Mouse (Mus musculus): Measurements from ENCODE around the gene Bckdhb.

The Bckdhb gene

DNA sequence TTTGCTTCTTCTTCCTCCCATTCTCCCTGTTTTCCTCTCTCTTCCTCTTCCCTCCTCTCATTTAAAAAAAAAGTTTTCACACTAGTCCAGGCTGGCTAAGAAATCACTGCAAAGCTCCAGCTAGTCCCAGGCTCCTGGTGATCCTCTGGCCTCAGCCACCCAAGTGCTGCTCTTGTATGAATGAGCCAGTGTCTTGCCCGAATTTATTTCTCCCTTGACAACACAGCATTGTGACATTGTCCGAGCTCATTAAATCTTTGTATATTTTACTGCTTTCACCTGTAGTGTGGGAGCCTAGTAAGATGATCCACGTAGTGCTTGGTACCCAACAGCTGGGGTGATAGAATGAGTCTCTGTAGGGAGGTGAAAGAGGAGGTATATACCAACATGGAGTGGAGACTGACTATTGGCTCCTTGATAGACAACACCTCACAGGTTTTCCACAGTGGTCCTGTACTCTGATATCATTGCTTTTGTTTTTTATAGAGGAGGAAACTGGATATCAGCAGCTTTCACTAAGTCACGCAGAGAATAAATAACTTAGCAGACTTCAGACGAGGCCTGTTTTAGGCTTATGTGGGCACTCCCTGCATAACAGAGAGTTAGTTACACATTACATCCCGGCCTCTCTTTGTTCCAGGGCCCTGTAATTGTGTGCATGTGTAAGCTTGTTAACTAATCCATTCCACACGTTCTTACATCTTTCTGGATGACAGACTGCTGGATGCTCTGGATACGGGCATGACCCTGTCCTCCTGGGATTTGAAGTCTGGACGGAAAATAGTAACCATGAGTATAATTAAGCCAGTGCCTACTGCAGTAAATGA lies 15.8 kb downstream of the Bckdhb start:
- no peak overlapping the region for H3K4me3 ChIP-seq (replicated peaks; ENCODE audit: low read length)
- no peaks in the 10 kb centered on the region for H3K9me3 ChIP-seq (ENCODE audit: low read length)
- TF ChIP-seq NANOG (IDR thresholded peaks at IDR 0.05; ENCODE audit: borderline replicate concordance, low read length) (no peak), POU5F1 (IDR thresholded peaks at IDR 0.05; ENCODE audit: borderline replicate concordance, low read length) (no peak), CTCF (conservative IDR thresholded peaks at IDR 0.05; ENCODE audit: low read length) (no peak)
- H3K4me1 ChIP-seq (replicated peaks; ENCODE audit: low read depth, low read length): 0 out of 2 replicates have a peak, but pooled peaks cover 3% of the 10 kb centered on the region
- no peaks in the 10 kb centered on the region; the same call in 1 of the 2 replicates for H3K36me3 ChIP-seq (ENCODE audit: insufficient read depth, low read length)
- H3K27me3 ChIP-seq (ENCODE audit: insufficient read depth, low read length): no peaks in the 10 kb centered on the region

- H3K36me3 ChIP-seq (ENCODE audit: insufficient read depth, low read length): peaks cover 24% of the 10 kb centered on the region
Measured at GRCm38 (mm10) chr9:83951336-83951735, 26.4 kb downstream of the Bckdhb start.

GRCm38 (mm10) chr9:83956632-83957314 lies 31.8 kb downstream of the Bckdhb start:
- H3K27me3 ChIP-seq (ENCODE audit: insufficient read depth, low read length): no peaks in the 10 kb centered on the region
- TF ChIP-seq CTCF (conservative IDR thresholded peaks at IDR 0.05; ENCODE audit: low read length) (peak; percentile 86), POU5F1 (IDR thresholded peaks at IDR 0.05; ENCODE audit: borderline replicate concordance, low read length) (no peak), NANOG (IDR thresholded peaks at IDR 0.05; ENCODE audit: borderline replicate concordance, low read length) (no peak)
- H3K4me1 ChIP-seq (replicated peaks; ENCODE audit: low read depth, low read length): peaks cover 4% of the 10 kb centered on the region; the same call in 1 of the 2 replicates
- H3K9me3 ChIP-seq (ENCODE audit: low read length): no peaks in the 10 kb centered on the region
- H3K36me3 ChIP-seq (ENCODE audit: insufficient read depth, low read length): peaks cover 24% of the 10 kb centered on the region
- no peak overlapping the region for H3K4me3 ChIP-seq (replicated peaks; ENCODE audit: low read length)

More at GRCm38 (mm10) chr9:83951336-83951735, 26.4 kb downstream of the Bckdhb start:
- no peak for TF ChIP-seq POU5F1 (IDR thresholded peaks at IDR 0.05; ENCODE audit: borderline replicate concordance, low read length)
- TF ChIP-seq NANOG (IDR thresholded peaks at IDR 0.05; ENCODE audit: borderline replicate concordance, low read length): no peak
- no peak for TF ChIP-seq CTCF (conservative IDR thresholded peaks at IDR 0.05; ENCODE audit: low read length)
- Histone ChIP-seq H3K4me1 (replicated peaks; ENCODE audit: low read depth, low read length) (no peaks in the 10 kb centered on the region), H3K9me3 (ENCODE audit: low read length) (no peaks in the 10 kb centered on the region), H3K27me3 (ENCODE audit: insufficient read depth, low read length) (no peaks in the 10 kb centered on the region), H3K4me3 (replicated peaks; ENCODE audit: low read length) (no peak overlapping the region)

DNA sequence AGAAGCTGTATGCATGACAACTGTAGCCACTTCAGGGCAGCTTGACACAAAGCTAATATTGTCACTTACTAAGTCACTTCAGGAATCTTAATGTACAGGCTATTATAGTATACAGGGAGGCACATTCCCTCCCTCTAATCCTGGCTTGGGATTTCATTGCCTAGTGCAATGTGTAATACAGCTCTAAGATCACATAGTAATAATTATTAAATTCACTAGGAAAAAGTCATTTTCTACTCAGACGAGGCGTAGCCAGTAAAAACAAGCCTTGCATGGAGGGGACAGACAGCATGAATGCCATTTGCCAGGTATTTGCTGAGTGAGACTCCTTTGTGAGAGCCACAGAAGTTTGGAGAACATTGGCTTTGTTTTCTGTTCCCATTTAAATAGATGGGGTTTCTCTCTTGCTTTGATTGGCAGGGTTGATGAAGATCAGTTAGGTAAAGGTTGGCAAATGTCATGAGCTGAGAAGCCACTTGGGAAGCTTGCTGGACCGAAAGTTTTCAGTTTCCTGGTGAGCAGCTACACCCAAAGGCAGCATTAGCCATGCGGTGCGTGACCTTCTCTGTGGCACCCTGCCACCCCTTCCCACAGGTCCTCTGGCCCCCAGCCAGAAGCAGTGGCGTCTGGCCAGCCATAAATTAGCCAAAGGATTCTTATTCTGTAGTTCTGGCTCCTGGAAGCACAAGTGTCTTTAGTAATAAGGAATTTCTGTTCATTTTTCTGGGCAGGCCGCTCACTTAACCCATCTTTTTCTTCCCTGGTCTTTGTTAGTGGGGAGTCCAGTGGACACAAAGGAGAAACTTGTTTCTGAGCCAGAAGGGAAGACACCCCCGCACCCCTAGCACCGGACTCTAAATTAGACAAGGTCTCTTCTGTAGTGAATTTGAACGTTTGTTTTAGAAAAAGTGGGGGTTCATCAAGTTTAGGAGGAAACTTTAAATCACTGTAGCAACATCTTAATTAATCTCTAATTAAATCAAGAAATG lies 37.4 kb downstream of the Bckdhb start:
- Histone ChIP-seq H3K4me1 (replicated peaks; ENCODE audit: low read depth, low read length) (no peaks in the 10 kb centered on the region), H3K27me3 (ENCODE audit: insufficient read depth, low read length) (no peaks in the 10 kb centered on the region), H3K36me3 (ENCODE audit: insufficient read depth, low read length) (no peaks in the 10 kb centered on the region; the same call in 1 of the 2 replicates), H3K9me3 (ENCODE audit: low read length) (no peaks in the 10 kb centered on the region), H3K4me3 (replicated peaks; ENCODE audit: low read length) (no peak overlapping the region)
- TF ChIP-seq CTCF (conservative IDR thresholded peaks at IDR 0.05; ENCODE audit: low read length) (no peak), POU5F1 (IDR thresholded peaks at IDR 0.05; ENCODE audit: borderline replicate concordance, low read length) (no peak), NANOG (IDR thresholded peaks at IDR 0.05; ENCODE audit: borderline replicate concordance, low read length) (no peak)

DNA sequence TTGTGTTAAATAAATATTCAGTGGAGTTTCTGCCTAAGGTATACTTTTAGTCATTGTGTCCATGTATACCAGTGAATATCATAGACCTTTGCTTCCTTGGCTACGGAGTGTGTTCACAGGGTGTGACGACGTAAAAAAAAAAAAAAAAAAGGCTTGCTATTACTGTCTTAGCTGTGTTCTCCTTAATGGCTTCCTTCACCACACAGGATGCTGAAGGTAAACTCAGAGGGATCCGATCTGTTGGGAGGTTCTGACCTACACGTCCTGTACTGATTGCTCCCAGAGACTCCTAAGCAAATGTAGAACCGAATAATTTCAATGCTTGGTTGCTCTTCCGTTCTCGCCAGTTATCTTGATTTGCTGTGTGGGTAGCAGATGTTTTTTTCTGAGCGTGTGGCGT lies 38.4 kb downstream of the Bckdhb start:
- H3K4me1 ChIP-seq (replicated peaks; ENCODE audit: low read depth, low read length): no peaks in the 10 kb centered on the region
- no peak overlapping the region for H3K4me3 ChIP-seq (replicated peaks; ENCODE audit: low read length)
- no peaks in the 10 kb centered on the region for H3K36me3 ChIP-seq (ENCODE audit: insufficient read depth, low read length)
- no peak for TF ChIP-seq NANOG (IDR thresholded peaks at IDR 0.05; ENCODE audit: borderline replicate concordance, low read length)
- TF ChIP-seq POU5F1 (IDR thresholded peaks at IDR 0.05; ENCODE audit: borderline replicate concordance, low read length): no peak
- TF ChIP-seq CTCF (conservative IDR thresholded peaks at IDR 0.05; ENCODE audit: low read length): no peak
- H3K9me3 ChIP-seq (ENCODE audit: low read length): no peaks in the 10 kb centered on the region
- H3K27me3 ChIP-seq (ENCODE audit: insufficient read depth, low read length): no peaks in the 10 kb centered on the region

DNA sequence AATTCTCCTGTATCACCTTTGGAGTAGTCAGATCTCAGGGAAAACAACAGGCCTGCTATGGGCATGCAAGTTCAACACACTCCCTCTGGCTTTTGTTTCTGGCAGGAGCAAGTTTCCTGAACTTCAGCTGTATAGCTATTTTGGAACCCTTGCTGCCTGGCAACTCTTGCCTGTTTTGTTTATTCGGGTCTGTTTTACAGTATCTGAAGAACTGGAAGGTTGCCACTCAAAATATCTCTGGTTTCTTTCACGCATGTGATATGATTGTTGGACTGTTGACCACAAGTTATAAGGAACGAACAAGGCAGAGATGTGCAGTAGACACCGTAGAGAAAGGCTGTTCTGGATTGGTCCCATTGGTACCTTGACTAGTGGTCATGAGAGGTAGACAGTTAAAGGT lies 39.4 kb downstream of the Bckdhb start:
- no peaks in the 10 kb centered on the region for H3K4me1 ChIP-seq (replicated peaks; ENCODE audit: low read depth, low read length)
- no peaks in the 10 kb centered on the region for H3K27me3 ChIP-seq (ENCODE audit: insufficient read depth, low read length)
- H3K9me3 ChIP-seq (ENCODE audit: low read length): no peaks in the 10 kb centered on the region
- H3K4me3 ChIP-seq (replicated peaks; ENCODE audit: low read length): no peak overlapping the region
- H3K36me3 ChIP-seq (ENCODE audit: insufficient read depth, low read length): no peaks in the 10 kb centered on the region
- TF ChIP-seq CTCF (conservative IDR thresholded peaks at IDR 0.05; ENCODE audit: low read length) (no peak), NANOG (IDR thresholded peaks at IDR 0.05; ENCODE audit: borderline replicate concordance, low read length) (no peak), POU5F1 (IDR thresholded peaks at IDR 0.05; ENCODE audit: borderline replicate concordance, low read length) (no peak)

GRCm38 (mm10) chr9:83967439-83968050 lies 42.6 kb downstream of the Bckdhb start:
- TF ChIP-seq CTCF (conservative IDR thresholded peaks at IDR 0.05; ENCODE audit: low read length): no peak
- TF ChIP-seq POU5F1 (IDR thresholded peaks at IDR 0.05; ENCODE audit: borderline replicate concordance, low read length): no peak
- TF ChIP-seq NANOG (IDR thresholded peaks at IDR 0.05; ENCODE audit: borderline replicate concordance, low read length): no peak
- no peak overlapping the region for H3K4me3 ChIP-seq (replicated peaks; ENCODE audit: low read length)
- H3K36me3 ChIP-seq (ENCODE audit: insufficient read depth, low read length): no peaks in the 10 kb centered on the region
- no peaks in the 10 kb centered on the region for H3K9me3 ChIP-seq (ENCODE audit: low read length)
- H3K4me1 ChIP-seq (replicated peaks; ENCODE audit: low read depth, low read length): no peaks in the 10 kb centered on the region
- no peaks in the 10 kb centered on the region for H3K27me3 ChIP-seq (ENCODE audit: insufficient read depth, low read length)
